Comparison of ENCODE assay signal across 36 mouse cellular contexts in genomic region chr10:128023496-128023895, GRCm38 (mm10). TPM values are rescaled to one million over a fixed set of nuclear protein-coding genes. Genes with fewer than 3 reads are reported as not detected.
"Had no signal": no experiment of that assay in that cellular context is flagged by ENCODE, and none has a peak within 500 bp of the region (broad histone marks: within the 10 kb centered on the region; RNA-seq: fewer than 3 reads in every experiment).

No protein-coding gene starts in this region.

- H3K27me3 ChIP-seq: limb, embryonic 12.5 days; limb, embryonic 13.5 days; limb, embryonic 15.5 days; liver, embryonic 12.5 days; liver, embryonic 13.5 days; liver, embryonic 15.5 days; lung, embryonic 15.5 days; megakaryocyte, embryonic 14.5 days; midbrain, embryonic 12.5 days; midbrain, embryonic 13.5 days; neural tube, embryonic 12.5 days had no signal

- DNase-seq: left cerebral cortex, postnatal 4 days; liver; liver, embryonic 13.5 days; liver, postnatal 0 days; lung, adult 18-20 months; lung, adult 2 months; lung, embryonic 14.5 days; lung, postnatal 10 days; lung, postnatal 14 days; lung, postnatal 36 days; lung, postnatal 4 days; midbrain, embryonic 14.5 days had no signal

- H3K27ac ChIP-seq: left cerebral cortex, adult 2 months; limb, embryonic 10.5 days; limb, embryonic 12.5 days; limb, embryonic 13.5 days; limb, embryonic 15.5 days; liver, embryonic 12.5 days; liver, embryonic 13.5 days; liver, embryonic 14.5 days; liver, embryonic 15.5 days; lung, embryonic 15.5 days; macrophage; midbrain, embryonic 10.5 days; midbrain, embryonic 12.5 days; midbrain, embryonic 13.5 days; neural tube, embryonic 12.5 days had no signal

- H3K9me3 ChIP-seq: limb, embryonic 10.5 days; limb, embryonic 12.5 days; limb, embryonic 13.5 days; limb, embryonic 15.5 days; liver, embryonic 12.5 days; liver, embryonic 13.5 days; liver, embryonic 15.5 days; lung, embryonic 15.5 days; megakaryocyte, embryonic 14.5 days; midbrain, embryonic 10.5 days; midbrain, embryonic 12.5 days; midbrain, embryonic 13.5 days; neural tube, embryonic 12.5 days had no signal

- H3K4me2 ChIP-seq: limb, embryonic 12.5 days; limb, embryonic 13.5 days; limb, embryonic 15.5 days; liver, embryonic 11.5 days; liver, embryonic 12.5 days; liver, embryonic 13.5 days; liver, embryonic 15.5 days; lung, embryonic 14.5 days; lung, embryonic 15.5 days; midbrain, embryonic 12.5 days; midbrain, embryonic 13.5 days; neural tube, embryonic 12.5 days had no signal

- H3K4me1 ChIP-seq: limb, embryonic 10.5 days; limb, embryonic 12.5 days; limb, embryonic 13.5 days; limb, embryonic 15.5 days; liver, embryonic 12.5 days; liver, embryonic 13.5 days; liver, embryonic 15.5 days; lung, embryonic 15.5 days; midbrain, embryonic 10.5 days; midbrain, embryonic 12.5 days; midbrain, embryonic 13.5 days; neural tube, embryonic 12.5 days had no signal

- H3K4me3 ChIP-seq: left cerebral cortex, adult 2 months; limb, embryonic 10.5 days; limb, embryonic 12.5 days; limb, embryonic 13.5 days; limb, embryonic 15.5 days; liver, embryonic 12.5 days; liver, embryonic 13.5 days; liver, embryonic 15.5 days; lung, embryonic 15.5 days; megakaryocyte, embryonic 14.5 days; midbrain, embryonic 10.5 days; midbrain, embryonic 12.5 days; midbrain, embryonic 13.5 days; myocyte; neural tube, embryonic 12.5 days had no signal

- H3K9ac ChIP-seq: limb, embryonic 12.5 days; limb, embryonic 13.5 days; limb, embryonic 15.5 days; liver, embryonic 12.5 days; liver, embryonic 13.5 days; liver, embryonic 14.5 days; liver, embryonic 15.5 days; liver, postnatal 0 days; lung, embryonic 14.5 days; lung, embryonic 15.5 days; midbrain, embryonic 12.5 days; midbrain, embryonic 13.5 days; neural tube, embryonic 12.5 days had no signal

- ATAC-seq: liver, embryonic 12.5 days; liver, postnatal 0 days; lung, postnatal 0 days; midbrain, embryonic 13.5 days; midbrain, embryonic 16.5 days had no signal

RNA-seq across cellular contexts. Expression of gene Hsd17b6, which starts 16.1 kb away (rescaled TPM):
- polyA plus RNA-seq: limb, embryonic 10.5 days; limb, embryonic 11.5 days; limb, embryonic 12.5 days; limb, embryonic 13.5 days; limb, embryonic 14.5 days; limb, embryonic 15.5 days; liver, embryonic 11.5 days; liver, embryonic 13.5 days; liver, embryonic 14.5 days; lung, embryonic 14.5 days; lung, embryonic 15.5 days; lung, embryonic 16.5 days; lung, postnatal 0 days; macrophage; midbrain, embryonic 10.5 days; midbrain, embryonic 12.5 days; midbrain, embryonic 13.5 days; midbrain, embryonic 14.5 days; midbrain, embryonic 16.5 days; midbrain, postnatal 0 days; myocyte; neural tube, embryonic 11.5 days; neural tube, embryonic 12.5 days had no signal
